Mouse (Mus musculus): ENCODE measurements at regions not wholly inside any gene's neighbourhood (a gene's known extent, or its start where the extent isn't known, plus 50 kb on each side); places are given as distances from the start of the nearest gene placed in this dataset.

- DNase-seq: no peak
These were observed 318.0 kb upstream of the Npvf start for GRCm38 (mm10) chr6:50972268-50972667.

- no peak for DNase-seq
These were observed 319.0 kb upstream of the Npvf start for GRCm38 (mm10) chr6:50973231-50973654.

DNA sequence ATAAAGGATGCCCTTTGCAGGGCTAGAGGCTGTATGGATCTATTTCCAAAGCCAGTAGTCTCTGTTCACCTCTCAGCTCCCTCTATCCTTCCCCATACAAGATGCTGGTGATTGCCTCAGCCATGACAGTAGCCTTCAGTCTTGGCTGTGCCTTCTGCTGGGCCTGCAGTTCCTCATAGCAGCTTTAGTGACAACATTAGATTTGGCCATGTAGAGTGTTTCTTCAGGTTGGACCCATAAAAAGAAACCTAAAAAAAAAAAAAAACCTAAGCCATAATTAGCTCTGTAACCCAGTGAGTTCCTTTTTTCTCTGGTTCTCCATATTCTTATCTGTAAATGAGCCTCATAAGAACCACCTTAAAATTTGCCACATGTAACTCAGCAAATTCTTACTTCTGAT is 319.6 kb upstream of the Npvf start:
- DNase-seq: no peak

DNA sequence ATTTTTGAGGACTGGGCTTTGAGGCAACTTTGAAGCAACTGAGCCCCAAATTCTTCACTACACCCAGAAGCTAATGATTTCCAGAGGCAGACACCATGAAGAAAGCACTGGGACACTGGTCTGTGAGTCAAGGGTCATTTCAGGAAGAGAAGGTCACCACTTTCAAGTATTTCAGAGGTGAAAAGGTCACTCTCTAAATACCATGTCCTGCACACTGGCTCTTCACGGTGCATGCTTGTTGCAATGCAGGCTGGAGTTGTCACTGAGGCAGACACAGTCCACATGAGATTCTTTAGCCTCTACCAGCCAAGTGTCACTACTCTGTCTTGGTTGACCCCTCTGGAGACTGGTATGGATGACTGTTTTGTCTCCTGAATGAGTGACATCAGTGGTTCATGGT is 320.7 kb upstream of the Npvf start:
- DNase-seq: no peak

DNA sequence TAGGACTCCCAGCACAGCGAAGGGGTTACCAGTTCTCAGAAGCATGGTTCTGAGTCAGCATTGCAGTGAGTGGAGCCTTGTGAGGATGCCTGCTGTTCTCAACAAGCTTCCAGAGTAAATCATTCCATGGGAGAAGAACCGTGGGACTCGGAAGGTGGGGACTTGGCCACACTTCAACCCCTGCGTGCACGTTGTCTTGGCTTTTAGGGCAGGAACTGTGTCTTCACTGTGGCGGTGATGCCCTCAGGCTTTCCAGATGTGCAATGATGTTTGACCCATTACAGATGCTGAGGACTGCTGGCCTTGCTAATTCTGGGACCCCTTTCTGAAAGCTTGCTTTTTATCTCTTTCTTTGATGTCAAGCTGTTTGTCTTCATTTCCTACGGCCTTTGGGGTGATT is 322.7 kb upstream of the Npvf start:
- no peak for DNase-seq

GRCm38 (mm10) chr6:50977381-50977780 is 323.1 kb upstream of the Npvf start:
- DNase-seq: no peak

- no peak for DNase-seq
These were observed 323.8 kb upstream of the Npvf start for GRCm38 (mm10) chr6:50978016-50978415.

GRCm38 (mm10) chr6:50978571-50978970 is 324.3 kb upstream of the Npvf start:
- no peak for DNase-seq

- no peak for DNase-seq
These were observed 325.5 kb upstream of the Npvf start for GRCm38 (mm10) chr6:50979764-50980163.

DNA sequence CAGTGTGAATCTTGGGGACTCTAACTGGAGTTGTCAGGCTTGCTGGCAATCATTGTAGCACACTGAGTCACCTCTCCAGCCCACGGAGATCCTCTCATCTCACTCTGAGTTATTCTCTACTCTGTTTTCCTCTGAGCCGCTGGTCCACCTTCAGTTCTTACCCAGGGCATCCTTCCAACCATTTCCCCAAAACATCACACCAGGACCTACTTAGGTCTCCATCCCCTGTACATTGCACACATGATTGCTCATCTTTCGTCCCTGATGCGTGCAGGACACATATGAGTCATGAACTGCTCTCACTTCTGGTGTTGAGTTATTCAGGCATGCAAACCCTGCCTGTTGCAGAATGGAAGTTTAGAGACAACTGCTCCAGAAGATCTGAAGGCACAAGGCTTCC is 326.1 kb upstream of the Npvf start:
- no peak for DNase-seq

DNA sequence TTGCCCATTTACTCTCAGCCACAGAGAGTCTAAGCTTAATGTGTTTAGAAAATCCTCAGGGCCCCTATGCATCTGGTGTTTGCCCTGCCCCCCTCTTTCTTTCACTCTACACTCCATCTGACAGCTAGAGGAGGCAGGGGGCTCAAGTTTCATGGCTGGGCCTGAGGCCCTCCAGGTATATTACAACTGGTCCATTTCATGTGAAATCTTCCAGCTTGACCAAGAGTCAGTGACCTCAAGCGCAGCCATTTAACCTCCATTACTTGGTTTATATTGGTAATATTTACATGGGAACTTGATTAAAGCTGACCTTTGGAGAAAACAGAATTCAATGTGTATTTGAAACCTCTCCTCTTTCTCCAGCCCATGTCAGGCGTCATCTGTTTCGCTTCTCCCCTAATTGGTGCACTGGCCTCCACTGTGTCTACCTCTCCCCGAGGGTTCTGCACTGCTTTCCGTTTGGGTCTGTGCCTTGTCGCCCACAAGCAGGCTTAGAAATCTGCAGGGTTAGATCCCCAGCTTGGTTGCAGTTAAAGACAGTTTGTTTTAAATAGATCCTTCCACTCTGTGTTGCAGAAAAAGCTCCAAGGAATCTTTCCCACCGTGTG is 327.6 kb upstream of the Npvf start:
- DNase-seq: no peak

GRCm38 (mm10) chr6:50982856-50983255 is 328.6 kb upstream of the Npvf start:
- no peak for DNase-seq

- DNase-seq: no peak
These were observed 329.4 kb upstream of the Npvf start for GRCm38 (mm10) chr6:50983511-50984099.

DNA sequence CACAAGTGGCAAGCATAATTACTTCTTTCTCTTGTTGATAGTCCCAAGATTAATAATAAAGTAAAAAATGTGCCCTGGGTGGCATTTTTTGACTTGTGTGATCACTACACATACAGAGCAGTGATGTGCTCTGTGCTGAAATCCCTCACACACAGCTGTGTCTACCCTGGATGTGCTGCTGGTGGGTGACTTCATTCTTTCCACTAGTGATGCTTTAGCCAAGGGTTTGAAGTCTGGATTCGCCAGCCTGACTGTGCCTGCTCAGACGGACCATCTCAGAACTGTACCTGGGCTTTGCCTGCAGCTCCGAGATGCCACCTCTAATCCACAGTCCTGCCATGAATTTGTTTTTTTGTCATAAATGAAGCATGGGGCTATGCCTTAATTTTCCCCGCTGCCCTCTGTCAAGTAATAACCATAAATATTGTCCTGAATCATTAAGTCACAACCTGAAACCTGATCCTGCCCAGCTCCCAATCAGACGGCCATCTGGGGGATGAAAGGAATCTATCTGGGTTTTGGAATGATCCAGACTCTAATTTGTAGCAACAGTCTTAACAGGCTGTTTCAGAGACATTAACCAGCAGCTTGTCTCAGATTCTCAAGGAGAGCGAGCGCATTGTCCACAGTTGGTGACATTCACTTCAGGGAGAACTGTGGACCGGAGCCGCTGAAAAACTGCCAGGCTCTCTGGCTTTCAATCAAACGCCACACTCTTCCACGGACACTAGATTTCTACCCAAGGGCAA is 330.1 kb upstream of the Npvf start:
- DNase-seq: no peak

- DNase-seq: no peak
These were observed 332.2 kb upstream of the Npvf start for GRCm38 (mm10) chr6:50986270-50986924.

DNA sequence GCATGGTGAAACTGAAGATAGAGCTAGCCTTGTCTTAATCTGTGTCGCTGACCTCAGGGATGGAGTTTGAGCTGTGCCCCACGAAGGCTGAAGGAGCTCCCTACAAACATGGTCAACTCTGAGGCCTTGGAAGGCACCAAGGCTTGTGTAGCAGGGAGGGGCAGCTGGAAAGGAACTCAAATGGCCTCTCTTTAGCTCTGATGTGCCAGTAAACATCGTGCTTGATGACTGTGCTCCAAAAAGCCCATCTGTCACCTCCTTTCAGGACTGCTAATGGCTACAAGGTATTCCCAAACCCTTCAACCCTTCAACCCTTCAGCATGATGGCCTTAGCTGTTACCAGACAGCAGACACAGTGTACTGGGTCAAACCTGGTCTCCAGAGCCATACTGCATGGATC is 334.3 kb upstream of the Npvf start:
- no peak for DNase-seq

- no peak for DNase-seq
These were observed 337.4 kb upstream of the Npvf start for GRCm38 (mm10) chr6:50991528-50992125.

GRCm38 (mm10) chr6:50993952-50994351 is 339.7 kb upstream of the Npvf start:
- DNase-seq: no peak

GRCm38 (mm10) chr6:51002713-51003112 is 348.5 kb upstream of the Npvf start:
- DNase-seq: no peak

DNA sequence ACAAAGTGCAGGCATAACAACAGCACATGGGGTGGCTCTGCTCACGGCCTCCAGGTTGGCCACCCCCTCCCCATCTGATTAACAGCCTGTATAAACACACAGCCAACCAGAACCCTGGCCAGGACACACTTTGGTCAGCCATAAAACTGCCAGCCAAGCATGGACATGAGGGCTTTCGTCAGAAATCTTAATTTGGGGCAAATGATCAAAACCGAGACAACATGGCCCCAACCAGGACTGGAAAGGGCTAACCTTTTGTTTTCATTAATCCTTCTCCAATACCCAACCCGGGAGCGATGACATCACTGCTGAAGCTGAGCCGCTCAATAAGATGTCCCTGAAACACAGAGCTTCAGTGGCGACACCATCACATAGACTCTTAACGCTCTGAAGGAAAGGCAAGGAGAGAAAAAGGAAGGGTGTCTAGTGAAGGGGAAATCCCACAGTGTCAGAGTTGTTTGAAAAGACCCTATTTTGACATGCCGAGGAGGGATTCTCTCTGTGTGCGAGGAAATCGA is 351.9 kb upstream of the Npvf start:
- DNase-seq: no peak

GRCm38 (mm10) chr6:51009526-51010340 is 355.5 kb upstream of the Npvf start:
- DNase-seq: no peak

- DNase-seq: no peak
These were observed 356.3 kb upstream of the Npvf start for GRCm38 (mm10) chr6:51010536-51010935.

Measured in adrenal gland, adult 2 months (tissue).